Mouse (Mus musculus): ENCODE measurements around the gene Lrrn2.
"Not testable (repeated sequence)": the region's sequence is repeated elsewhere in the genome, so short reads cannot be mapped to it uniquely, and the experiment has no call there.

Gene Lrrn2

DNA sequence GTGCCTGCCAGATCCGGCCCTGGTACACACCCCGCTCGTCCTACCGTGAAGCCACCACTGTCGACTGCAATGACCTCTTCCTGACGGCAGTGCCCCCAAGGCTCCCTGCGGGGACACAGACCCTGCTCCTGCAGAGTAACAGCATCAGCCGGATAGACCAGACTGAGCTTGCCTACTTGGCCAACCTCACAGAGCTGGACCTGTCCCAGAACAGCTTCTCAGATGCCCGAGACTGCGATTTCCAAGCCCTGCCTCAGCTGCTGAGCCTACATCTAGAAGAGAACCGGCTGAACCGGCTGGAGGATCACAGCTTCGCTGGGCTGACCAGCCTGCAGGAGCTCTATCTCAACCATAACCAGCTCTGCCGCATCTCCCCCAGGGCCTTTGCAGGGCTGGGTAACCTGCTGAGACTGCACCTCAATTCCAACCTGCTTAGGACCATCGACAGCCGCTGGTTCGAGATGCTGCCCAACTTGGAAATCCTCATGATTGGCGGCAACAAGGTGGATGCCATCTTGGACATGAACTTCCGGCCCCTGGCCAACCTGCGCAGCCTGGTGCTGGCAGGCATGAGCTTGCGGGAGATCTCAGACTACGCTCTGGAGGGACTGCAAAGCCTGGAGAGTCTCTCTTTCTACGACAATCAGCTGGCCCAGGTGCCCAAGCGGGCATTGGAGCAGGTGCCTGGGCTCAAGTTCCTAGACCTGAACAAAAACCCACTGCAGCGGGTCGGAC, 57.4 kb downstream of the Lrrn2 start:
- DNase-seq: peak; percentile 43

DNA sequence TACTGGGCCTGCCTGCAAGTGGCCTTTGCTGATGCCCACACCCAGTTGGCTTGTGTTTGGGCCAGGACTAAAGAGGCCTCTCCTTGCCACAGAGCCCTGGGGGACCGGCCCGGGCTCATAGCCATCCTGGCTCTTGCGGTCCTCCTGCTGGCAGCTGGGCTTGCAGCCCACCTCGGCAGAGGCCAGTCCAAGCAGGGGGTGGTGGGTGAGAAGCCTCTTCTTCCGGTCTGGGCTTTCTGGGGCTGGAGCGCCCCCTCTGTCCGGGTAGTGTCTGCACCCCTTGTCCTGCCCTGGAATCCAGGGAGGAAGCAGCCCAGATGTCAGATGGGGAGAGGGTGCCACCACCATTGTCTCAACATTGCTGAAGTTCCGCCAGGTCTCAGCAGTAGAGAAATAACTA, 58.9 kb downstream of the Lrrn2 start:
- DNase-seq: peak; percentile 85

DNA sequence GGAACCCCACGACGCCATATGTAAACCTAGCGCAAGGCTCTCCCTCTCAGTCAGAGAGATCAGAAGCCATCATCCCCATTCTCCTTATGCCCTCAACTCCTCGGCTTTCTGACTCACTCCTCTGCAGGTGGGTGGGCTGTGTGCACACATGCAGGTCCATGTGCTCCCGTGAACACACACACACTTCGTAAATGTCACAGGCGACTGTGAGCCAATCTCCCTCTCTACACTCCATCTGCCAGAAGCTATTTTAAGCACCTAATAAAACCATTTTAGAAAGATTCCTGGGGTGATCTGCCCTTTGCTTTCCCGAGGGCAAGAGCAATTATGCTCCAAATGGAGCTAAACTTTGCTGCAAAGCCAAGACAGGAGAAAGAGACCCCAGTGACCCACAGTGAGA, 65.8 kb downstream of the Lrrn2 start:
- peak; percentile 63 for DNase-seq

DNA sequence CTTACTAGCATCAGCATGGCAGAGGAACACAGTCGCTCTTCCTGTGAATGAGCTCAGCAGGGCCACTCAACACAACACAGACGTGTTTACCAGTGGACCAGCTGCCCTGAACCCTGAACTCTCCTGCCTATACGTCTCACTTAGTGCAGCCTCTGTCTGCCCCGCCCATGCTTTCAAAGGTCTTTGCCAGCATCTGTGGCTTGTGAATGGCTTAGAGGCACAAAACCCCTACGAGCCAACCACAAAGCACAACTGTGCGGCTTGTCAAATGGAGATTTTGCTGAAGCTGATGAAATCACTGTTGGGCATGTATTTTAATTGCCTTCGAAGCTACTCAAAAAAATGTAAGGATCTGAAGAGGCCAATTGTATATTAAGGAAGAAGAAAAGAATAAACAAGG, 67.7 kb downstream of the Lrrn2 start:
- DNase-seq: no peak

DNA sequence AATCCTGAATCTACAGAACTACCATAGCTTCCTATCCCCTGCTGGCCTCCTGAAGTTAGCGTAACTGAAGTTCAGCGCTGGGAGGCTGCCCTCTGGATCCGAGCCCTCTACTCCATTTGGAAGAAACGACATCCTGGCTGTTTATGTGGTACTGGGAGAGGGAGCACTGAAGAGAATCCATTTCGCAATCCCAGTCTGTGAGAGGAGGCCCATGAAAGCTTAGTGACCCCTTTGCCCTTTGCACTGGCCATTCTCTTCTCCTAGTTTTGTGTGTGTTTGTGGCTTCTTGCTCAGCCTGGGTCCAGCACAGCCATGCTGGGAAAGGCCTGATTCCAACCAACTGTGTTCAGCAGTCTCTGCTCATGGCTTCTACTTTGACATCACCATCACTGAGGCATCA, 76.7 kb downstream of the Lrrn2 start:
- DNase-seq: no peak

DNA sequence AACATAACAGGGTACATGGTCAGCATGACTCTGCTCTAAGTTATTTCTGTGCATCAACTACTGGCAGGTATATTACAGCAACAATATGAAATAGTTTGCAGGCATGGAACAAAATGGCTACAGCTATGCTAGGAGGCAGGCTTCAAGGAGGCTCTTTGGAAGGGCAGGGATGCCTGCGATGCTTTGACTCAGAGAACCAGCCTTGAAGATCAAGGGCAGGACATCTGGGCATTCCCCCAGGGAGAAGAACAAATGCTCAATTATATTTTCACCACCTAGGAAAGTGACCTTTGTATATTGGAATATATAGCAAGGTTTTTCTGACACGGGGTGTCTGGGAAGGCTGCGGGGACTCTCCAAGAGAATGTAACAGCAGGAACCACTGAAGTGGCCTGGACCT, 81.7 kb downstream of the Lrrn2 start:
- no peak for DNase-seq

DNA sequence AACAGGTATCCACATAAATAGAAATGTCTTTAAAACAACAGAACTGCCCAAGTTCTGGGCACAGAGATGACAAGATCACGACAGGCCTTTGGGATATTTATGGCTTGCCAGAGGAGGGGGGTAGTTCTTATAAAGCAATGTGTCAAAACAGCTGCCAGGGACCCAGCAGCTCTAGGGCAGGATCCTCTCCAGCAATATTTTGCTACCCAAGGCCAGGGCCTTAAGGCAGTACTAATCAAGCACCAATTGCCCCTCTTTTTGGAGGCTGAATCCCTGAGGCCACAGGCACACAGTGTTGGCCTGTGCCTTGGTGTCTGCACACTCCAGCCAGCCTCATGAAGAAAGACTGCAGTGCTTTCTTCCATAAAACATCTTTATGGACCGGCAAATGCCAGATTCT, 84.0 kb downstream of the Lrrn2 start:
- DNase-seq: no peak

DNA sequence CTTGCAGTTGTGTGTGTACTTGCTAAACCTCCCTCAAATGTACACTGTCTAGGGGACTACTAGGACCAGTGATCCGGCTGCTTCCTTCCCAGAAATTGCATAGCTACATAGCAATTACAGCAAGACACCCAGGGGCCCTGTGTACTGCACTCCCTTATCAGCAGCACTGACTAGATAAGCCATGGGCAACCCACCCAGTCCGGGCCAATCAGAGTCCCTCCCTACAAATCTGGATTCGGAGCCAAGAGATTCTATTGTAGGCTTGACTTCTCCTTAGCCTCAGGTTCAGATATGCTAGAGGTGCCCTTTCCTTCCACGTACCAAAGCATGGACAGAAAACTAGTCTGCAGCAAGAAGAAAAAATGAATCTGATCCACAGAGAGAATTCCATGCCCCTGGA, 84.6 kb downstream of the Lrrn2 start:
- DNase-seq: no peak

DNA sequence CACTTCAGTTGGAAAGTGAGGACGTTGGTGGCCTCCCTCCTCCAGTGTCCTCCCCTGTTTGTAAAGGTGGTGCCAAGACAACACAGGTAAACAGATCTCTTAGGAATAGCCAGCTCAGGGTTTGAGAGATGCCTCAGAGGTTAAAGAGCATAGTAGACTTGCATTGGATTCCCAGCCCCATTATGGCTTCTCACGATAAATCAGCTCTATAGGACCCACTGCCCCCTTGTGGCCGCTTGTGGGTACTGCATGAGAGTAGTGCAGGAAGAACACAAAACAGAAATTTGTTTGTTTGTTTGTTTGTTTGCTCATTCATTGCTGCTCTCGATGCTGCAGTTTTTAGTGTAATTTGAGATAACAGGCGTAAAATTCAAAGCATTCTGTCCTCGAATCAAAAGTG, 88.6 kb downstream of the Lrrn2 start:
- DNase-seq: peak; percentile 32

DNA sequence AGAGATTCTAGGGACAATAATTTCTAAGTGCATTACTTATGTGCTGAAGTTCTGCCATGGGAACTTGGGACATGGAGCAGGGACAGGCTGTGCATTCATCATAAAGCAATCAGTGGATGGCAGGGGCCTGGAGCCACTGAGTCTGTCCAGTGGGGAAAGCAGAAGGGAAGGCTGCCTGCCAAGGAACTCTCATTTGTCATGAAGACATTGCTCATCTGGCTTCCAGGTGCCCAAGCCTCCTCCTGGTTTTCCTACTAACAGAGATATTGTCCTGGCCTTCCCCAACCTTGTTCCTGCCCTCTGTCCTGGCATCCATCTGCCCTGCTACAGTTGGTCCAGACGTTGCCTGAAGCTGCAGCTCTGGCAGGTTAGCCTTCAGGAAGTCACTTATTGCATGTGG, 97.3 kb downstream of the Lrrn2 start:
- no peak for DNase-seq

DNA sequence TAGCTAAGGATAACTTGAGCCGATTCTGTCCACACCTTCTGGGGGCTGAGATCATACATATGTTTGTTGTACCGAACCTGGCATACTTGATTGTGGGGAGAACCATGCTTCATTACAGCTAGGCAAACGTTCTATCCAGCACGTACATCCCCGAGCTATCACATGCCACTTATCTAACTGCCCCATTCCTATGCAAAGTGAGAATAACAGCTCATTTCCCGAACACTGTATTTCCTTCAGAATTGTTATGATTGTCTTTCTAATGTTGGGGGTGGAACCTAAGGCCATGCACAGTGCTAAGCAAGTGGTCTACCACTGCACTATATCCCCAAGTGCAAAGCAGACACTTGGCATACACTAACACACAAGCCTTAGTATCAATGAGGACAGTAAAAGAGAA, 101.2 kb downstream of the Lrrn2 start:
- no peak for DNase-seq

DNA sequence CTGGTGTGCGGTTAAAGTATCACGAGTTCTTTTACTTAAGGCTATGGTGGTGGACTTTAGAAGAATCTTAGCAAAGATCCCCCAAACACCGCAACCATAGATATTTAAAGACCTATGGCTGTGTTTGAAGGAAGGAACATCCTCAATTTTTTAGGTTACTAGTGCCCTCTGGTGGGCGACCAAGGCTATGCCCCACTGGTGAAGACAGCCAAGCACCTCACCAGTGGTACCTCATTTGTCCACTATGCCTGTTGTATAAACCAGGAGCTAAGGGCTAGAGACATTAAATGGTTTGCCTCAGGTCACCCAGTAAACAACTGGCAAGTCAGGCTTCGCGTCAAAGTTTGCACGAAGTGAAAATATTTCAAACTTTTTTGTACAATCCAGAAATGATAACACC, 102.7 kb downstream of the Lrrn2 start:
- DNase-seq: peak; percentile 56

DNA sequence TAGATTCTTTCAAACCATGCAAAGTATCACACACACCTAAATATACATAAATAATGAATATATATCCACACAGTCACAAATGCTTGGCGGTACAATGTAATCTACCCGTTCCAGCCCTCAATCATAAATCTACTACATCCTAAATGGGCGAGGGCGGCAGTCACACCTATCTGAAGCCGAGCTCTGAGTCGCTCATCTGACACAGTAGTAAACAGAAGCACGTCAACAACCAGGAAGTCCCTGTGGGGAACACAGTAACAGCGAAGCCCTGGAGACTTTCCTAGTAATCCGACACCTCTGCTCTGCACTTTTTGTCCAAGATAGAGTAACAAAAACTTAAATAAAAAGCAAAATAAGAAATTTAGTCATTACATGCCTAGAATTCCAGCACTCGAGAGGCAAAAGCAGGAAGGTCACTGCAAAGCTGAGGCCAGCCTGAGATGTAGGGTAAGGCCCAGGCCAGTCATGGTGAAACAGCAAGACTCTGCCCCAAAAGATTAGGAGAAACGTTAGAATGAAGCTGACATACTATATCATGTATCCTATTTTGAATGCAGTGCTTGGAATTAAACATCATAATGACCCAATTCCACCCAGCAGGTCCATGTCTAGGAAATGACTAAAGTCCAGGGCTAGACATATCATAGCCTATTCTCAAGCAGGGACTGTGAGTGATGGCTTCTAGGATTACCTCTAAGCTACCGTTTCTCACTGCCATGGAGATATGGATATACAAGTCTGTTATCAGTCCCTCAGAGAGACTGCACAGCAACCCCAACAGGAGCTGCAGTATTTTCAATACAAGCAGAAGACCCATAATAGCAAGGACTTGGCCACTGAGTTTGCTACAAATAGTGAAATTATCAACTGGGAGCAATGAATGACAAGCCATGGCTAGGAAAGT, 108.7 kb downstream of the Lrrn2 start:
- DNase-seq: not testable (repeated sequence)
